Mouse (Mus musculus) forebrain, embryonic 10.5 days (tissue): ENCODE measurements around the gene Arhgef15. TPM values are rescaled to one million over a fixed set of nuclear protein-coding genes. Genes with fewer than 3 reads are reported as not detected.

ENCODE experiments used
- DNase-seq: peaks from one replicate; pipeline ENCODE4 v3.0.0-alpha.2; 2017; ENCODE audit warnings: low spot score; ENCODE audit errors: extremely low spot score
- H3K27ac ChIP-seq: fragments of 300-500 bp; sonication (generic); 2 replicates; pipeline ENCODE4 v1.5.1; 2016; ENCODE audit warnings: mild to moderate bottlenecking
- H3K27me3 ChIP-seq: fragments of 300-500 bp; sonication (generic); 2 replicates; pipeline ENCODE4 v1.6.1; 2016; ENCODE audit warnings: mild to moderate bottlenecking; ENCODE audit not compliant: poor library complexity, severe bottlenecking
- H3K36me3 ChIP-seq: fragments of 300-500 bp; sonication (generic); replicated peaks from 2 replicates; pipeline ENCODE4 v1.6.1; 2016; ENCODE audit warnings: mild to moderate bottlenecking, moderate library complexity
- H3K4me1 ChIP-seq: fragments of 300-500 bp; sonication (generic); 2 replicates; pipeline ENCODE4 v1.6.1; 2016
- H3K4me3 ChIP-seq: fragments of 300-500 bp; sonication (generic); 2 replicates; pipeline ENCODE4 v1.5.1; 2016; ENCODE audit warnings: mild to moderate bottlenecking, moderate library complexity
- H3K9me3 ChIP-seq: fragments of 300-500 bp; sonication (generic); 2 replicates; pipeline ENCODE4 v1.6.1; 2016; ENCODE audit warnings: mild to moderate bottlenecking, moderate library complexity
- WGBS: fragments of 180-500 bp; shearing (Covaris S2); methylation state at CpG from one replicate; pipeline ENCODE4 v1.1.7; 2016; 5-methylcytosine and 5-hydroxymethylcytosine counted together
- polyA plus RNA-seq: library from polyadenylated mRNA; unstranded; fragments of >200 nt; fragmentation: Nextera tagmentation; extraction: Ambion mirVana; gene quantifications from 2 replicates; pipeline ENCODE4 v1.2.1, GENCODE M21; 2016

Arhgef15 gene
- polyA plus RNA-seq, 1 experiment from 2014 or later: 6.7 TPM

- Histone ChIP-seq H3K4me3 (no peak overlapping the region), H3K27me3 (peaks cover 15% of the 10 kb centered on the region), H3K36me3 (no peaks in the 10 kb centered on the region), H3K4me1 (peaks cover 12% of the 10 kb centered on the region), H3K9me3 (no peaks in the 10 kb centered on the region), H3K27ac (no peak overlapping the region)
- 86% methylated on average over 3 of the region's 3 CpGs for WGBS
- no peak for DNase-seq
Measured at GRCm38 (mm10) chr11:68961596-68961995, 4.3 kb upstream of the Arhgef15 start.

- no peaks in the 10 kb centered on the region for H3K9me3 ChIP-seq
- H3K4me3 ChIP-seq: no peak overlapping the region
- peaks cover 45% of the 10 kb centered on the region for H3K4me1 ChIP-seq
- H3K36me3 ChIP-seq: no peaks in the 10 kb centered on the region
- 89% methylated on average over 1 of the region's 1 CpGs for WGBS
- H3K27ac ChIP-seq: no peak overlapping the region
- peaks cover 49% of the 10 kb centered on the region for H3K27me3 ChIP-seq
- DNase-seq: no peak
Measured at GRCm38 (mm10) chr11:68957971-68958370, 691 bp upstream of the Arhgef15 start.

GRCm38 (mm10) chr11:68956697-68957096 lies 583 bp downstream of the Arhgef15 start:
- Histone ChIP-seq H3K9me3 (no peaks in the 10 kb centered on the region), H3K36me3 (no peaks in the 10 kb centered on the region), H3K4me1 (peaks cover 39% of the 10 kb centered on the region), H3K27me3 (peaks cover 61% of the 10 kb centered on the region), H3K27ac (peak overlapping the region; percentile 40), H3K4me3 (peak overlapping the region; percentile 23)
- DNase-seq: no peak
- 30% methylated on average over 13 of the region's 13 CpGs for WGBS

- Histone ChIP-seq H3K27ac (0 out of 2 replicates have a peak overlapping the region, but pooled peaks have one; percentile 40), H3K27me3 (peaks cover 67% of the 10 kb centered on the region), H3K9me3 (no peaks in the 10 kb centered on the region), H3K4me1 (peaks cover 39% of the 10 kb centered on the region), H3K36me3 (no peaks in the 10 kb centered on the region), H3K4me3 (peak overlapping the region; percentile 57)
- no peak for DNase-seq
- 43% methylated on average over 3 of the region's 3 CpGs for WGBS
Measured at GRCm38 (mm10) chr11:68956107-68956506, 1.2 kb downstream of the Arhgef15 start.

GRCm38 (mm10) chr11:68955473-68955872 lies 1.8 kb downstream of the Arhgef15 start:
- peak overlapping the region; percentile 57 for H3K4me3 ChIP-seq
- no peaks in the 10 kb centered on the region for H3K36me3 ChIP-seq
- no peaks in the 10 kb centered on the region for H3K9me3 ChIP-seq
- H3K4me1 ChIP-seq: peaks cover 39% of the 10 kb centered on the region
- WGBS: 72% methylated on average over 5 of the region's 5 CpGs
- no peak for DNase-seq
- peak overlapping the region; percentile 40; the same call in 1 of the 2 replicates for H3K27ac ChIP-seq
- H3K27me3 ChIP-seq: peaks cover 70% of the 10 kb centered on the region

- H3K27me3 ChIP-seq: peaks cover 74% of the 10 kb centered on the region
- WGBS: 2% methylated on average over 17 of the region's 17 CpGs
- H3K27ac ChIP-seq: peak overlapping the region; percentile 77
Measured at GRCm38 (mm10) chr11:68954408-68954807, 2.9 kb downstream of the Arhgef15 start.

GRCm38 (mm10) chr11:68953903-68954302 lies 3.4 kb downstream of the Arhgef15 start:
- Histone ChIP-seq H3K4me1 (peaks cover 39% of the 10 kb centered on the region), H3K27me3 (peaks cover 78% of the 10 kb centered on the region), H3K36me3 (no peaks in the 10 kb centered on the region), H3K4me3 (peak overlapping the region; percentile 57), H3K27ac (peak overlapping the region; percentile 77; the same call in 1 of the 2 replicates), H3K9me3 (no peaks in the 10 kb centered on the region)
- no peak for DNase-seq
- WGBS: 4% methylated on average over 13 of the region's 13 CpGs

More at GRCm38 (mm10) chr11:68954408-68954807, 2.9 kb downstream of the Arhgef15 start:
- Histone ChIP-seq H3K4me1 (peaks cover 39% of the 10 kb centered on the region), H3K9me3 (no peaks in the 10 kb centered on the region), H3K36me3 (no peaks in the 10 kb centered on the region), H3K4me3 (peak overlapping the region; percentile 57)
- DNase-seq: no peak

GRCm38 (mm10) chr11:68947542-68947993 lies 9.7 kb downstream of the Arhgef15 start:
- 7% methylated on average over 12 of the region's 12 CpGs for WGBS
- peak; percentile 23 for DNase-seq
- Histone ChIP-seq H3K27me3 (peaks cover 56% of the 10 kb centered on the region), H3K4me3 (peak overlapping the region; percentile 29), H3K4me1 (peaks cover 12% of the 10 kb centered on the region), H3K27ac (no peak overlapping the region), H3K9me3 (no peaks in the 10 kb centered on the region), H3K36me3 (no peaks in the 10 kb centered on the region; the same call in 1 of the 2 replicates)

- DNase-seq: no peak
- no peak overlapping the region for H3K27ac ChIP-seq
- 15% methylated on average over 14 of the region's 16 CpGs for WGBS
- peak overlapping the region; percentile 29 for H3K4me3 ChIP-seq
- H3K9me3 ChIP-seq: no peaks in the 10 kb centered on the region
- H3K27me3 ChIP-seq: peaks cover 49% of the 10 kb centered on the region
- peaks cover 12% of the 10 kb centered on the region for H3K4me1 ChIP-seq
- no peaks in the 10 kb centered on the region; the same call in 1 of the 2 replicates for H3K36me3 ChIP-seq
Measured at GRCm38 (mm10) chr11:68946806-68947440, 10.4 kb downstream of the Arhgef15 start.

- Histone ChIP-seq H3K27me3 (peaks cover 40% of the 10 kb centered on the region), H3K36me3 (no peaks in the 10 kb centered on the region; the same call in 1 of the 2 replicates), H3K4me3 (no peak overlapping the region), H3K27ac (no peak overlapping the region), H3K9me3 (no peaks in the 10 kb centered on the region), H3K4me1 (peaks cover 12% of the 10 kb centered on the region)
- no peak for DNase-seq
- WGBS: 95% methylated on average over 4 of the region's 4 CpGs
Measured at GRCm38 (mm10) chr11:68946001-68946400, 11.3 kb downstream of the Arhgef15 start.

GRCm38 (mm10) chr11:68945245-68945644 lies 12.0 kb downstream of the Arhgef15 start:
- H3K36me3 ChIP-seq: no peaks in the 10 kb centered on the region; the same call in 1 of the 2 replicates
- peaks cover 16% of the 10 kb centered on the region for H3K4me1 ChIP-seq
- no peak for DNase-seq
- WGBS: 73% methylated on average over 2 of the region's 2 CpGs
- H3K9me3 ChIP-seq: no peaks in the 10 kb centered on the region
- no peak overlapping the region for H3K4me3 ChIP-seq
- peaks cover 38% of the 10 kb centered on the region for H3K27me3 ChIP-seq
- no peak overlapping the region for H3K27ac ChIP-seq

- 88% methylated on average over 8 of the region's 8 CpGs for WGBS
- H3K4me1 ChIP-seq: peaks cover 26% of the 10 kb centered on the region
- H3K9me3 ChIP-seq: no peaks in the 10 kb centered on the region
- no peak overlapping the region for H3K27ac ChIP-seq
- no peak overlapping the region for H3K4me3 ChIP-seq
- no peak for DNase-seq
- H3K36me3 ChIP-seq: no peaks in the 10 kb centered on the region; the same call in 1 of the 2 replicates
- H3K27me3 ChIP-seq: peaks cover 20% of the 10 kb centered on the region
Measured at GRCm38 (mm10) chr11:68942731-68943130, 14.5 kb downstream of the Arhgef15 start.

- peak overlapping the region; percentile 87 for H3K27ac ChIP-seq
Measured at GRCm38 (mm10) chr11:68940516-68940915, 16.8 kb downstream of the Arhgef15 start.

More at GRCm38 (mm10) chr11:68940516-68940915, 16.8 kb downstream of the Arhgef15 start:
- Histone ChIP-seq H3K4me3 (peak overlapping the region; percentile 58), H3K27me3 (no peaks in the 10 kb centered on the region), H3K36me3 (no peaks in the 10 kb centered on the region; the same call in 1 of the 2 replicates), H3K4me1 (peaks cover 15% of the 10 kb centered on the region), H3K9me3 (no peaks in the 10 kb centered on the region)
- no peak for DNase-seq
- WGBS: 69% methylated on average over 4 of the region's 4 CpGs
